Mouse (Mus musculus) megakaryocyte, embryonic 14.5 days (primary cell): Measurements from ENCODE around the gene Tpst2. TPM values are rescaled to one million over a fixed set of nuclear protein-coding genes. Genes with fewer than 3 reads are reported as not detected.

Experiments
- H3K27me3 ChIP-seq: replicated peaks from 2 replicates; pipeline ENCODE3; 2012; ENCODE audit warnings: inconsistent platforms
- H3K36me3 ChIP-seq: replicated peaks from 2 replicates; pipeline ENCODE3; 2012; ENCODE audit warnings: low read length, inconsistent platforms, mixed read lengths
- H3K4me1 ChIP-seq: 2 replicates; pipeline ENCODE4 v1.6.1; 2012; ENCODE audit warnings: inconsistent platforms
- H3K4me3 ChIP-seq: replicated peaks from 2 replicates; pipeline ENCODE3; 2012; ENCODE audit warnings: moderate library complexity, mild to moderate bottlenecking, inconsistent platforms
- H3K9me3 ChIP-seq: 2 replicates; pipeline ENCODE4 v1.6.1; 2012; ENCODE audit warnings: inconsistent platforms
- FLI1 ChIP-seq: IDR thresholded peaks from 2 replicates; pipeline ENCODE4 v1.6.1; 2012; ENCODE audit warnings: low read length, inconsistent platforms, mixed read lengths
- GATA1 ChIP-seq: IDR thresholded peaks from 3 replicates; pipeline ENCODE4 v1.6.1; 2012; ENCODE audit warnings: mixed read lengths, low read length, inconsistent platforms, borderline replicate concordance
- polyA plus RNA-seq: library from polyadenylated mRNA; stranded (reverse); fragments of >175 nt; gene quantifications from 2 replicates; pipeline ENCODE4 v1.2.3, GENCODE M21; 2012; ENCODE audit warnings: low replicate concordance; ENCODE audit not compliant: insufficient read depth

Gene Tpst2
- polyA plus RNA-seq, 1 experiment: 479 TPM

GRCm38 (mm10) chr5:112344092-112344960, 67.8 kb downstream of the Tpst2 start:
- Histone ChIP-seq H3K36me3 (peaks cover 75% of the 10 kb centered on the region), H3K9me3 (no peaks in the 10 kb centered on the region), H3K27me3 (no peaks in the 10 kb centered on the region), H3K4me3 (peak overlapping the region; percentile 96), H3K4me1 (peaks cover 92% of the 10 kb centered on the region)
- TF ChIP-seq GATA1: no peak
- no peak for TF ChIP-seq FLI1

- no peaks in the 10 kb centered on the region for H3K27me3 ChIP-seq
- TF ChIP-seq FLI1: no peak
- peak; percentile 85; the same call in 2 of the 3 replicates for TF ChIP-seq GATA1
- H3K9me3 ChIP-seq: no peaks in the 10 kb centered on the region
- H3K4me1 ChIP-seq: peaks cover 93% of the 10 kb centered on the region
- H3K4me3 ChIP-seq: peak overlapping the region; percentile 91
- H3K36me3 ChIP-seq: peaks cover 75% of the 10 kb centered on the region
Observed at GRCm38 (mm10) chr5:112346211-112346965, 69.9 kb downstream of the Tpst2 start.

- peak overlapping the region; percentile 35 for H3K4me3 ChIP-seq
- TF ChIP-seq GATA1: no peak
- no peak for TF ChIP-seq FLI1
- peaks cover 97% of the 10 kb centered on the region for H3K36me3 ChIP-seq
- no peaks in the 10 kb centered on the region for H3K9me3 ChIP-seq
- peaks cover 100% of the 10 kb centered on the region for H3K4me1 ChIP-seq
- H3K27me3 ChIP-seq: no peaks in the 10 kb centered on the region
Observed at GRCm38 (mm10) chr5:112349169-112349568, 72.7 kb downstream of the Tpst2 start.

GRCm38 (mm10) chr5:112355493-112355892, 79.0 kb downstream of the Tpst2 start:
- Histone ChIP-seq H3K9me3 (no peaks in the 10 kb centered on the region), H3K36me3 (peaks cover 99% of the 10 kb centered on the region), H3K27me3 (no peaks in the 10 kb centered on the region), H3K4me1 (peaks cover 100% of the 10 kb centered on the region), H3K4me3 (peak overlapping the region; percentile 65)
- TF ChIP-seq FLI1 (no peak), GATA1 (no peak)

GRCm38 (mm10) chr5:112355910-112356309, 79.4 kb downstream of the Tpst2 start, which contains the start of gene Gm6583:
Gene Gm6583 (minus strand): TSS chr5:112356033.
- peaks cover 96% of the 10 kb centered on the region for H3K36me3 ChIP-seq

GRCm38 (mm10) chr5:112356322-112356721, 79.8 kb downstream of the Tpst2 start:
- H3K4me1 ChIP-seq: peaks cover 93% of the 10 kb centered on the region
- peak overlapping the region; percentile 70 for H3K4me3 ChIP-seq
- TF ChIP-seq GATA1 (no peak), FLI1 (no peak)
- peaks cover 96% of the 10 kb centered on the region for H3K36me3 ChIP-seq
- no peaks in the 10 kb centered on the region for H3K27me3 ChIP-seq
- no peaks in the 10 kb centered on the region for H3K9me3 ChIP-seq

More at GRCm38 (mm10) chr5:112355910-112356309, 79.4 kb downstream of the Tpst2 start, which contains the start of gene Gm6583:
- H3K4me3 ChIP-seq: peak within 1 kb of the TSS; percentile 76
- TF ChIP-seq FLI1 (no peak), GATA1 (no peak)
- H3K4me1 ChIP-seq: peaks cover 97% of the 10 kb centered on the region
- H3K27me3 ChIP-seq: no peaks in the 10 kb centered on the region
- no peaks in the 10 kb centered on the region for H3K9me3 ChIP-seq

- H3K9me3 ChIP-seq: peaks cover 6% of the 10 kb centered on the region
- no peaks in the 10 kb centered on the region for H3K27me3 ChIP-seq
- TF ChIP-seq GATA1 (peak; percentile 87), FLI1 (no peak)
- peak overlapping the region; percentile 88 for H3K4me3 ChIP-seq
- H3K4me1 ChIP-seq: peaks cover 88% of the 10 kb centered on the region
- H3K36me3 ChIP-seq: peaks cover 95% of the 10 kb centered on the region
Observed at GRCm38 (mm10) chr5:112359520-112359919, 83.0 kb downstream of the Tpst2 start.

- Histone ChIP-seq H3K4me3 (peak overlapping the region; percentile 88), H3K4me1 (peaks cover 88% of the 10 kb centered on the region), H3K36me3 (peaks cover 95% of the 10 kb centered on the region), H3K9me3 (peaks cover 6% of the 10 kb centered on the region), H3K27me3 (no peaks in the 10 kb centered on the region)
- no peak for TF ChIP-seq FLI1
Observed at GRCm38 (mm10) chr5:112360077-112360476, 83.6 kb downstream of the Tpst2 start.

GRCm38 (mm10) chr5:112364184-112364797, 87.8 kb downstream of the Tpst2 start:
- Histone ChIP-seq H3K36me3 (peaks cover 94% of the 10 kb centered on the region), H3K4me1 (peaks cover 76% of the 10 kb centered on the region), H3K27me3 (no peaks in the 10 kb centered on the region), H3K9me3 (peaks cover 6% of the 10 kb centered on the region), H3K4me3 (no peak overlapping the region)
- TF ChIP-seq GATA1: no peak
- TF ChIP-seq FLI1: no peak

Other genes with a start within 250 kb of the Tpst2 start
- 9.4 and 17.2 TPM in 2 replicates for gene Cryba4, start 24.2 kb upstream of the Tpst2 start, polyA plus RNA-seq
- gene Crybb1, start 20.9 kb upstream of the Tpst2 start, polyA plus RNA-seq: 0.25 and 3.6 TPM in 2 replicates
- gene Tfip11, start 49.7 kb downstream of the Tpst2 start, polyA plus RNA-seq: 30.3 and 35.0 TPM in 2 replicates
- gene Srrd, start 66.3 kb downstream of the Tpst2 start, polyA plus RNA-seq: 23.5 and 26.3 TPM in 2 replicates
- gene Hps4, start 66.4 kb downstream of the Tpst2 start, polyA plus RNA-seq: 214 and 827 TPM in 2 replicates
- 1.0 and 1.4 TPM in 2 replicates for gene Gm6583, start 79.3 kb downstream of the Tpst2 start, polyA plus RNA-seq
- not detected in 2 replicates for gene Asphd2, start 118.2 kb downstream of the Tpst2 start, polyA plus RNA-seq
- not detected in 2 replicates for gene Gm6588, start 172.7 kb downstream of the Tpst2 start, polyA plus RNA-seq